Mouse (Mus musculus): Measurements from ENCODE around the gene Tex33. TPM values are rescaled to one million over a fixed set of nuclear protein-coding genes. Genes with fewer than 3 reads are reported as not detected.

Tex33 gene
- polyA plus RNA-seq, 1 experiment from 2014 or later, result not detected

DNA sequence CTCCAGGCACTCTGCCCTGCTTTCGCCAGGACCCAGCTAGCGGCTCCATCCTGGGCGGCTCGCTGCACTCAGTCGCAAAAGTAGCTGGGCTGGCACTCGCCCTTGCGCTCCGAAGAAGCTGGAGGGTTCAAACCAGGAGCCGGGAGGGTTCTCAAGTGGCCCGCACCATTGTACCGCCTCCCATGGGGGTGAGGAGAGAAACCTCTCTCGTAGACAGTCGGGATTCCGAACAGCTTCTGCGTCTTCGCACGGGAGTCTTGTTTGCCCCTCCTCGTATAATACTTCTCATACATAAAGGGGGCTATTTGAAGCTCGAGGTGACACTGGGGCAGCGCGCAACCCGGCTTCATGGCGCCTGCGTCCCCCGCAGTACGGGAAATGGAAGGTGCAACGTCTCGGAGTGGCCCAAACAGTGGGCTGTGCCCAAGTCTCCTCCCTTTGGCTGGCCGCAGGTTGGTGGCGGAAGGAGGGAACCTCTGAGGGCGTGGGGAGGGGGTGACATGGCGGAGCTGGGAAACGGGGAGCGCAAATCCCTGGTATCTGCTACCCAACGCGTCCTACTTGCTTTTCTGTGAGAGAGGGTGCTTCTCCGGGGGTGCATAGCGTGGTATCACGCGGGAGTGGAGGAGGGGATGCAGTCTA lies 10.7 kb upstream of the Tex33 start, which contains the start of gene Mpst:
TSS of gene Mpst (plus strand) at position 124 of the 642 bp plus-strand sequence.
- H3K4me1 ChIP-seq (ENCODE audit: control insufficient read depth, insufficient read depth, low read length), result peaks cover 30% of the 10 kb centered on the region
- H3K27me3 ChIP-seq (ENCODE audit: control insufficient read depth, insufficient read depth, low read length), result peaks cover 30% of the 10 kb centered on the region
- H3K9ac ChIP-seq (ENCODE audit: low read depth, low read length), result peak within 1 kb of the TSS; percentile 85
- H3K9me3 ChIP-seq (replicated peaks; ENCODE audit: control insufficient read depth, low read length), result no peaks in the 10 kb centered on the region
- peak within 1 kb of the TSS; percentile 97 for H3K4me2 ChIP-seq
- peak within 1 kb of the TSS; percentile 88 for H3K27ac ChIP-seq (ENCODE audit: low read depth, low read length)
- WGBS (ENCODE audit: insufficient replicate concordance), result under 1% methylated on average over 40 of the region's 40 CpGs
- peak; percentile 86 for ATAC-seq (replicated peaks; ENCODE audit: insufficient number of reproducible peaks, low FRiP score, low TSS enrichment)
- H3K4me3 ChIP-seq (ENCODE audit: low read depth, low read length), result peak within 1 kb of the TSS; percentile 69
- H3K36me3 ChIP-seq (ENCODE audit: control insufficient read depth, insufficient read depth, low read length), result no peaks in the 10 kb centered on the region

DNA sequence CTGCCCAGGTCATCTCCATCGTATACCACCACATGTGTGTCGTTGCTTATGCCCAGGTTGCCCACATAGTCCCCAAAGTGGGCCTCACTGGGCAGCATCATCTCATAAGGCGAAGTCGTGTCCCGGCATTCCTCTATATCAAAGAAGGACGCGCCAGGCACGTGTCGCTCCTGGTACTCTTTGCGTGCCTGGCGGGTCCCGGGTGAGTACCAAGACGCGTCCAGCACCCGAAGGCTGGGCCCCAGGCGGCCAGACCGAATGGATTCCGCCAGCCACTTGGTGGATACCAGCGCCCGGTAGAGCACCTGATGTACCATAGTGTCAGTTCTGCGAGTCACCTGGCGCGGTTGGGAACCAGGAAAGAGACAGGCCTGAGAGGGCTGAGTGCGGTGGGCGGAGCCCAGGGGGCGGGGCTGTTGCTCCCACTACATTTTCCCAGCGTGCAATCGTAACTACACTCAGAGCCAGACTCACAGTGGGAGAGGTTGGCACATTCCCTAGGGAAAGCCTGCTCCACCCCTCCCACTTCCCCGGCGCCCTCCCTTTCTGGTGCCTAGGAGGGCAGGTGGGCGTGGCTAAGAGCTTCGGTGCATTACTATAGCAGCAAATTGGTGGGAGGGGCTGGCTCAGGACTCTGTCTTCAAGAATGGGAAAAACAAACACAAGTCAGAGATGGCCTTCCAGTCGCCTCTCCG lies 10.0 kb upstream of the Tex33 start, which contains the start of gene Tst:
TSS of gene Tst (minus strand) at position 391 of the 695 bp plus-strand sequence.
- H3K27me3 ChIP-seq (ENCODE audit: control insufficient read depth, insufficient read depth, low read length), result peaks cover 22% of the 10 kb centered on the region
- H3K9me3 ChIP-seq (replicated peaks; ENCODE audit: control insufficient read depth, low read length), result no peaks in the 10 kb centered on the region
- peak within 1 kb of the TSS; percentile 85 for H3K9ac ChIP-seq (ENCODE audit: low read depth, low read length)
- peak within 1 kb of the TSS; percentile 97 for H3K4me2 ChIP-seq
- peaks cover 30% of the 10 kb centered on the region for H3K4me1 ChIP-seq (ENCODE audit: control insufficient read depth, insufficient read depth, low read length)
- H3K36me3 ChIP-seq (ENCODE audit: control insufficient read depth, insufficient read depth, low read length), result no peaks in the 10 kb centered on the region
- WGBS (ENCODE audit: insufficient replicate concordance), result 3% methylated on average over 34 of the region's 34 CpGs
- peak; percentile 67 for ATAC-seq (replicated peaks; ENCODE audit: insufficient number of reproducible peaks, low FRiP score, low TSS enrichment)
- peak within 1 kb of the TSS; percentile 88 for H3K27ac ChIP-seq (ENCODE audit: low read depth, low read length)
- peak within 1 kb of the TSS; percentile 69 for H3K4me3 ChIP-seq (ENCODE audit: low read depth, low read length)

DNA sequence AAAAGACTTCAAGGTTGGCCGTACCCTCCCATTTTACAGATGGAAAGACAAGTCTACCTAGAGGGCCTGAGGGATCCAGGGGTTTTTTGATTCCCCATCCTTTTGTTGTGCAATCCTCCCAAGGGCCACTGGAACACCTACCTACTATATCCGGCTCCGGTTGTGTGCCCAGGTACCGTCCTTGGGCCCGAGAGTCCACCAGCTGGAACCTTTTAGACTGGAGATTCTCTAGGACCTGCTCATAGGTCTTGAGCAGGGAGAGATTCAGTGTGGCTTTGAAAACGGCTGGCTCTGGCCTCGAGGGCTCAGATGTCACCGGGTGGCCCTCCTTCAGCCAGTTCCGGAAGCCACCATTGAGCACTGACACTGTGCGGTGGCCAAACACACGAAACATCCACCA lies 9.4 kb upstream of the Tex33 start:
- ATAC-seq (replicated peaks; ENCODE audit: insufficient number of reproducible peaks, low FRiP score, low TSS enrichment), result no peak
- peaks cover 27% of the 10 kb centered on the region for H3K4me1 ChIP-seq (ENCODE audit: control insufficient read depth, insufficient read depth, low read length)
- no peak overlapping the region for H3K27ac ChIP-seq (ENCODE audit: low read depth, low read length)
- peak overlapping the region; percentile 69 for H3K4me3 ChIP-seq (ENCODE audit: low read depth, low read length)
- WGBS (ENCODE audit: insufficient replicate concordance), result 52% methylated on average over 11 of the region's 11 CpGs
- peak overlapping the region; percentile 97 for H3K4me2 ChIP-seq
- peaks cover 17% of the 10 kb centered on the region for H3K27me3 ChIP-seq (ENCODE audit: control insufficient read depth, insufficient read depth, low read length)
- peak overlapping the region; percentile 85; the same call in 1 of the 2 replicates for H3K9ac ChIP-seq (ENCODE audit: low read depth, low read length)
- no peaks in the 10 kb centered on the region for H3K36me3 ChIP-seq (ENCODE audit: control insufficient read depth, insufficient read depth, low read length)
- no peaks in the 10 kb centered on the region for H3K9me3 ChIP-seq (replicated peaks; ENCODE audit: control insufficient read depth, low read length)

DNA sequence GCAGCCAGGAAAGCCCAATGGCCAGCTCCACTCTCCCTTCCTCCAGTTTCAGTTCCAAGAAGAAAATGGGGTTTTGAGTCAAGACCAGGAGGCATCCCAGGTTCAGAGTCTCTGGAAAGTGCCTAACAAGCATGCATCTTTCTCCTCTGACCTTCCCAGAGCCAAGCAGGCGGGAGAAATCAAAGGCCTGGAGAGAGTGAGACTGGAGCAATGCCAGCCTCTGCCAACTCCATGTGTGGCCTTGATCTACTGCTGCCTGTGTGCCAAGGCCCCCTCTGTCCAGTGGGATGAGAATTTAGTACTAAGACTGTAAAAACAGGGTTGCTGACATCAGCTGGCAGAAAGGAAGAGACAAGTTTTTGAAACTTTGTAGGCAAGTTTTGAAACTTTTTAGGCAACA lies 8.2 kb upstream of the Tex33 start:
- no peak for ATAC-seq (replicated peaks; ENCODE audit: insufficient number of reproducible peaks, low FRiP score, low TSS enrichment)
- Histone ChIP-seq H3K4me3 (ENCODE audit: low read depth, low read length) (no peak overlapping the region), H3K27ac (ENCODE audit: low read depth, low read length) (peak overlapping the region; percentile 24; the same call in 1 of the 2 replicates), H3K27me3 (ENCODE audit: control insufficient read depth, insufficient read depth, low read length) (peaks cover 5% of the 10 kb centered on the region), H3K9ac (ENCODE audit: low read depth, low read length) (no peak overlapping the region), H3K9me3 (replicated peaks; ENCODE audit: control insufficient read depth, low read length) (no peaks in the 10 kb centered on the region), H3K4me1 (ENCODE audit: control insufficient read depth, insufficient read depth, low read length) (peaks cover 22% of the 10 kb centered on the region), H3K4me2 (peak overlapping the region; percentile 0; the same call in 1 of the 2 replicates), H3K36me3 (ENCODE audit: control insufficient read depth, insufficient read depth, low read length) (no peaks in the 10 kb centered on the region)
- 52% methylated on average over 1 of the region's 1 CpGs for WGBS (ENCODE audit: insufficient replicate concordance)

DNA sequence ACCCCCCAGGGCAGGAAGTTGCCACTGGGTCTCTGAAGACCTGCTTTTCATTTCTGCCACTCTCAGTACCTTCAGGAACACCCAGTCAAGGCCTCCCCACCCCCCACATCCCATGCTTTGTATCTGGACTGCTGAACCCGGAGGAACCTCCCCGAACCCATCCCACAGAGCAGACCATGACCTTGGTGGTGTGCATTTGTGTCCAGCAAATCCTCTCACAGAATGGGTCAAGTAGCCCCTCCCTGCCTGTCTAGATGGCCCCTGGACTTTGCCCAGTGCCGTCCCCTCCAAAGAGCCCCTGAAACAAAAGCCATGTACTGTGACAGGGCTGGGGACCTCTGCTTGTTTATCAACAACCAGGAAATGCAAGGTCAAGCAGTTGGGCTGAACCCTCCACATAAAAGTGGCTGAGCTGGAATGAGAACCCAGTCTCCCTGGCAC lies 7.6 kb upstream of the Tex33 start:
- Histone ChIP-seq H3K9me3 (replicated peaks; ENCODE audit: control insufficient read depth, low read length) (no peaks in the 10 kb centered on the region), H3K4me2 (0 out of 2 replicates have a peak overlapping the region, but pooled peaks have one; percentile 6), H3K36me3 (ENCODE audit: control insufficient read depth, insufficient read depth, low read length) (no peaks in the 10 kb centered on the region), H3K9ac (ENCODE audit: low read depth, low read length) (0 out of 2 replicates have a peak overlapping the region, but pooled peaks have one; percentile 39), H3K27ac (ENCODE audit: low read depth, low read length) (peak overlapping the region; percentile 24; the same call in 1 of the 2 replicates), H3K27me3 (ENCODE audit: control insufficient read depth, insufficient read depth, low read length) (no peaks in the 10 kb centered on the region), H3K4me3 (ENCODE audit: low read depth, low read length) (no peak overlapping the region), H3K4me1 (ENCODE audit: control insufficient read depth, insufficient read depth, low read length) (peaks cover 22% of the 10 kb centered on the region)
- no peak for ATAC-seq (replicated peaks; ENCODE audit: insufficient number of reproducible peaks, low FRiP score, low TSS enrichment)
- WGBS (ENCODE audit: insufficient replicate concordance), result 47% methylated on average over 3 of the region's 3 CpGs

DNA sequence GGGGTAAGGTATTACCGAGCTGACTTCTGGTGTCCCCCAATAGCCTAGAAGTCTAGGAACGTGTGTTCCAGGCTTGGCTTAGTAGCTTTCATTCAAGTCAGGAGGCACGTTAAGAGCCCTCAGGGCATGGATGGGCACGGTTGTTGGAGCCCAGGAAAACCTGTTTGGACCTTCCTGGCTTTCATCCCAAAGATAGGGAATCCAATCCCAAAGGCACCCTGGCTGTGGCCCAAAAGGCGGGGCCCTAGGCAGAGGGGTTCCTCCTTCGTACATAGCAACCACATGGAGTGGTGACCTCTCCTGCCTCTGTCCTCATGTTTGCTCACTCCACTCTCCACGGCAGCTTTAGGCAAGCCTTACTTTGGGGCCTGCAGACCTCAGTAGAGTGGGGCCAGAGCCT lies 6.7 kb upstream of the Tex33 start:
- Histone ChIP-seq H3K27ac (ENCODE audit: low read depth, low read length) (no peak overlapping the region), H3K9me3 (replicated peaks; ENCODE audit: control insufficient read depth, low read length) (no peaks in the 10 kb centered on the region), H3K4me3 (ENCODE audit: low read depth, low read length) (no peak overlapping the region), H3K4me1 (ENCODE audit: control insufficient read depth, insufficient read depth, low read length) (peaks cover 22% of the 10 kb centered on the region), H3K9ac (ENCODE audit: low read depth, low read length) (no peak overlapping the region), H3K27me3 (ENCODE audit: control insufficient read depth, insufficient read depth, low read length) (no peaks in the 10 kb centered on the region), H3K36me3 (ENCODE audit: control insufficient read depth, insufficient read depth, low read length) (no peaks in the 10 kb centered on the region), H3K4me2 (no peak overlapping the region)
- ATAC-seq (replicated peaks; ENCODE audit: insufficient number of reproducible peaks, low FRiP score, low TSS enrichment), result no peak
- 73% methylated on average over 7 of the region's 7 CpGs for WGBS (ENCODE audit: insufficient replicate concordance)

DNA sequence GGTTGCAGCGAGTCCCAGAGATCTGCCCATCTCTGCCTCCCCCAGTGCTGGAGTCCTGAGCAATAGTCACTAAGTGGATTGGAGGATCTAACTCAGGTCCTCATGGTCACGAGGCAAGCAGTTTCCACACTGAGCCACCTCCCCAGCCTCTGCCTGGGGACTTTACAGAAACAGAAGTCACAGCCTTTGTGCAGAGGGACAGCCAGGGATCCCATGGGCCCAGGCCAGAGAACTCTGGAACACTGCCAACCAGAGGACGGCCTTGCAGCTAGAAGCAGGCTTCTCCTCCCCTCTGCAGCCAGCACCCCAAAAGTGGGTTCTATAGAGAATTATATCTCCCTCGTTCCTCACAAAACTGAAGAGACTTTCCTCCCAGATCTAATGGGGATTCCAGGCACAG lies 6.2 kb upstream of the Tex33 start:
- H3K27ac ChIP-seq (ENCODE audit: low read depth, low read length), result no peak overlapping the region
- no peak for ATAC-seq (replicated peaks; ENCODE audit: insufficient number of reproducible peaks, low FRiP score, low TSS enrichment)
- WGBS (ENCODE audit: insufficient replicate concordance), result 57% methylated on average over 4 of the region's 4 CpGs
- H3K4me3 ChIP-seq (ENCODE audit: low read depth, low read length), result no peak overlapping the region
- no peaks in the 10 kb centered on the region for H3K27me3 ChIP-seq (ENCODE audit: control insufficient read depth, insufficient read depth, low read length)
- H3K9me3 ChIP-seq (replicated peaks; ENCODE audit: control insufficient read depth, low read length), result no peaks in the 10 kb centered on the region
- H3K4me2 ChIP-seq, result no peak overlapping the region
- H3K36me3 ChIP-seq (ENCODE audit: control insufficient read depth, insufficient read depth, low read length), result no peaks in the 10 kb centered on the region
- H3K4me1 ChIP-seq (ENCODE audit: control insufficient read depth, insufficient read depth, low read length), result peaks cover 22% of the 10 kb centered on the region
- no peak overlapping the region for H3K9ac ChIP-seq (ENCODE audit: low read depth, low read length)

DNA sequence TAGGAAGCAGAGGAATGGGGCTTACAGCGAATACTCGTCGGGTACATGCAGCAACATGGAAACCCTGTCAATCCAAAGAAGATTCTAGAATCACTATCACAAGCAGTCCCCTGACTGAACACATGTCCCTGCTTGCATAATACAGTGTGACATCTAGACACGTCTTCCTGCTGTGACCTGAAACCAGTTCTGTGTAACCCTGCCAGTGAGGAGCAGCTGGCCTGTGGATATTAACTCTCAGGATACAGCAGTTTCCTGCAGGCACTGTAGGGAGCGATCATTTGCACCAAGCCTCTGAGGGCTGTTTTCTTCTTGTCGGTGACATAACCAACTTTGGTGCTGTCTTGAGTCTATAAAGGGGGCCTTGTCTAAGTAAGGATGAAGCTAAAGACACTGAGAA lies 5.6 kb upstream of the Tex33 start:
- 74% methylated on average over 6 of the region's 6 CpGs for WGBS (ENCODE audit: insufficient replicate concordance)
- no peak overlapping the region for H3K4me2 ChIP-seq
- H3K4me1 ChIP-seq (ENCODE audit: control insufficient read depth, insufficient read depth, low read length), result peaks cover 22% of the 10 kb centered on the region
- no peak for ATAC-seq (replicated peaks; ENCODE audit: insufficient number of reproducible peaks, low FRiP score, low TSS enrichment)
- H3K36me3 ChIP-seq (ENCODE audit: control insufficient read depth, insufficient read depth, low read length), result no peaks in the 10 kb centered on the region
- H3K27me3 ChIP-seq (ENCODE audit: control insufficient read depth, insufficient read depth, low read length), result no peaks in the 10 kb centered on the region
- H3K9me3 ChIP-seq (replicated peaks; ENCODE audit: control insufficient read depth, low read length), result no peaks in the 10 kb centered on the region
- no peak overlapping the region for H3K4me3 ChIP-seq (ENCODE audit: low read depth, low read length)
- H3K27ac ChIP-seq (ENCODE audit: low read depth, low read length), result no peak overlapping the region
- H3K9ac ChIP-seq (ENCODE audit: low read depth, low read length), result no peak overlapping the region; the same call in 1 of the 2 replicates
